Mouse (Mus musculus): Measurements from ENCODE around the gene Dazl.
"Not testable (repeated sequence)": the region's sequence is repeated elsewhere in the genome, so short reads cannot be mapped to it uniquely, and the experiment has no call there.

The Dazl gene

GRCm38 (mm10) chr17:50291485-50292200, 1.8 kb downstream of the Dazl start:
- peak; percentile 19 for DNase-seq

DNA sequence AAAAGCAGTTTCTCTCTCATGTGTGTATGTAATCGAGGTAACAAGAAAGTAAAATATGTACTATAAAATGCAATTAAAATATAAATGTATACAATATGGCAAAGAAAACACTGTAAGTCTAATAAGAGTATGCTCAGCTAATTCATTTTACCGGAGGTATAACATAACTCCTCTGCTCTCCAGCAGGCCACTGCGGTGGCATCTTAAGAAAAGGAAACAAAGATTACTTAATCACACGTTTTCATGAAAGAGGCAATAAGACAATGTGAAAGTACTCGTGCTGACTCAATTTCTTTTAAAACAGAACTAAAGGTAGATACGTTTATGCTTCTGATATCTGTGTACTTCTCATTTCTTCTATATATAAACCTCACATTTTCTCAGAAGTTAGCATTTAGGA, 8.6 kb downstream of the Dazl start:
- no peak for DNase-seq

- not testable (repeated sequence) for DNase-seq
Observed at GRCm38 (mm10) chr17:50261615-50262014, 31.8 kb downstream of the Dazl start.

DNA sequence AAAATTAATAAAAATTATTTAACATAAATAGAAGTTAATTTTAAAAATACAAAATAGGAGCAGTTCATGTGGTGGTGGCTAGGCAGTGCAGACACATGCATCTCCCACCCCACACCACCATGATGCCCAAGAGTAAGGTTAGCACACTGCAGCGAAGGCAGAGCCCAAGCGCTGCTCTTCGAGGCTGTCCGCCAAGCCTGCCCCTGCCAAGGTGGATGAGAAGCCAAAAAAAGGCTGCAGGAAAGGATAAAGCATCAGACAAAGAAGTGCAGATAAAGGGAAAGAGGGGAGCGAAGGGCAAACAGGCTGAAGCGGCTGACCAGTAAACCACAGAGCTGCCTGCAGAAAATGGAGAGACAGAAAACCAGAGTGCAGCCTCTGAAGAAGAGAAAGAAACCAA, 32.6 kb downstream of the Dazl start:
- no peak for DNase-seq

GRCm38 (mm10) chr17:50246605-50247004, 46.8 kb downstream of the Dazl start:
- no peak for DNase-seq

DNA sequence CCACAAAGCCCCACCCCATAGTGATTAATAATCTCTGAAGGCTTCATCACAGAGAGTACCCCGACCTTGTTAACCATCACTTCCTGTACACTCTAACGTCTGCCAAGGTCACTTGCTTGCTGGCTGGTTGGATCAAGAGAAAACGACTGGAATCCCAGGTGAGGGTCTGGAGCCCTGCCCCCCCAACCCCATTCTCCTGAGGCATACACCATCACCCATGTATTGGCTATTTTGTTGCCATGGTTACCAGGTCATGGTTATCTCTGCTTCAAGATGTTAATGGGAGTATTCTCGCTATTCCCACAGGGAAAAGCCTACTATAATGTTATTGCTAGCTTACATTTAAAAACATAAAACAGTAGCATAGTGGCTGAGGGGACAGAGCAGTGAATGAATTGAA, 48.8 kb downstream of the Dazl start:
- DNase-seq, result no peak

- no peak for DNase-seq
Observed at GRCm38 (mm10) chr17:50243326-50243725, 50.1 kb downstream of the Dazl start.

- DNase-seq, result no peak
Observed at GRCm38 (mm10) chr17:50237818-50238610, 55.4 kb downstream of the Dazl start.

DNA sequence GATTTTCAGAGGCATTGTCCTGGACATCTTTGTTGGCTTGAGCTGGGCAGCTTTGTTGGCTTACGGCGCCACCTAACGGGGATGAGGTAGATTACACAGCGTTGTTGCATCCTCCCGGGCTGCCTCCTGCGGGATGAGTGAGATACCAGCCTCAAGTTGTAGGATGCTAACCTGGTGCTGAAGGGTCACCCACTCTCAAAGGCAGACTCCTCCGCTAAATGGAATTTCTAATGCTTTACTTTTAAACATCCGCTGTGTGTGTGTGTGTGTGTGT, 56.1 kb downstream of the Dazl start:
- DNase-seq, result peak; percentile 87

GRCm38 (mm10) chr17:50236702-50237435, 56.6 kb downstream of the Dazl start:
- DNase-seq, result no peak

- no peak for DNase-seq
Observed at GRCm38 (mm10) chr17:50235943-50236701, 57.3 kb downstream of the Dazl start.

DNA sequence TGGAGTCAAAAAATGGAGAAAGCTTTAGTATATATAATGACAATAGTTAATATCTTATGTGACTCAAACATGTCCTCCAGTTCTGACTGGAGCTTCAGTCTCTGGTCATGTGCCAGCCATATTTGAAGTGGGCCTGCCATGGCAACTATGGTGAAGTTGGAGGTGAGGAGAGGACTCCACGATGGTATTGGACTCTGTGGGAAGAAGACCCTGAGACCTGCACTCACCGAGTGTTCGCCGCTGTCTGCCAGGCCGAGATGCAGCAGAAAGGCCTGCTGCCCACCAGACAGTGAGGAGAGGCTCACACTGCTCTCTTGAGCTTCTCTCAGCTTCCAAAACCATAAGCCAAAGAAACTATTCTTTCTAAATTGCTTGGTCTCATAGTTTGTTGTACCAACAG, 59.5 kb downstream of the Dazl start:
- DNase-seq, result no peak

GRCm38 (mm10) chr17:50232821-50233220, 60.6 kb downstream of the Dazl start:
- no peak for DNase-seq

DNA sequence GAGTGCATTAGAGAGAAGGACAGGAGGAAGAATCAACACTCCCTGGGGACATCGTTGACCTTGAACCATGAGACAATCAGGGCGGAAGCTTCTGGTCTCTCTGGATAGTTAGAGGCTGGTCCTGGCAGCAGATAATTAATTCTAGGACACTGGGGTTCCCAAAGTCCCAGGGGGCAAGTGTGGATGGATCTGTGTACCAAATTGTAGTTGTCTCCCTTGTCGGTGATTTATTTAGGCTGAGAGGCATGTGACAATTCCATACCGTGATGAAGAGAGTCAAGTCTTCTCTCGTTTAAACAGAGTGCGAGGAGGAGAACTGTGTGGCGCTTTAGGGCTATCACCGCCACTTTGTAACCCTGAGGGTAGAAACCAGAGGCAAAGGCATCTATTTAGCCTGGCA, 62.2 kb downstream of the Dazl start:
- DNase-seq, result no peak

DNA sequence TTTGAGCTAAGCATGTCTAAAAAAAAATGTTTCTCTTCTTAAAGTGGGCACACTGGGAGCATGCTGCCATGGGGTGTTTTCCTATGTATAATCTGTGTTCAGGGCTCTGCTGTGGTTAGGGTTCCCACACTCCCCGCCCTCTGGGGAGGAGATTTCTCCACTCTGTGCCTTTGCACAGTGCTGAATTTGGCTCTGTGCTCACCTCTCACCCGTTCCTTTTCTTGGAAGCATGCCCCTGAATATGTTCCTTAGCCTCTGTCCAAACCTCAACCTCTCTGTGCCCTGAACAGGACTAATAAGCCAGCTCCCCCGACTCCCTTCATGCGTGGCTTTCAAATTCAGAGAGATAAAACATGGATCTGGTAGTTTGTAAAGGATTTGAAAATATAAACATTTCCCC, 63.9 kb downstream of the Dazl start:
- DNase-seq, result no peak

Measured in cerebellum, adult 8-10 months (tissue).